Mouse (Mus musculus) intestine, embryonic 16.5 days (tissue): ENCODE measurements around the gene Phldb1. TPM values are rescaled to one million over a fixed set of nuclear protein-coding genes. Genes with fewer than 3 reads are reported as not detected.

Source experiments
- ATAC-seq: fragments of 200-750 bp; cut with Nextera tagmentation; 2 replicates; pipeline ENCODE4 v1.8.0; 2017; ENCODE audit warnings: moderate TSS enrichment, moderate library complexity
- H3K27ac ChIP-seq: fragments of 300-500 bp; sonication (generic); 2 replicates; pipeline ENCODE4 v1.5.1; 2014; ENCODE audit warnings: mild to moderate bottlenecking, low read length
- H3K27me3 ChIP-seq: fragments of 300-500 bp; sonication (generic); replicated peaks from 2 replicates; pipeline ENCODE4 v1.6.1; 2014; ENCODE audit warnings: low read length, control low read depth, mixed read lengths; ENCODE audit not compliant: control insufficient read depth, insufficient read depth
- H3K36me3 ChIP-seq: fragments of 300-500 bp; sonication (generic); 2 replicates; pipeline ENCODE4 v1.6.1; 2014; ENCODE audit warnings: low read length, control low read depth; ENCODE audit not compliant: control insufficient read depth, insufficient read depth
- H3K4me1 ChIP-seq: fragments of 300-500 bp; sonication (generic); 2 replicates; pipeline ENCODE4 v1.6.1; 2014; ENCODE audit warnings: low read length, control low read depth, mixed read lengths; ENCODE audit not compliant: control insufficient read depth, insufficient read depth
- H3K4me2 ChIP-seq: fragments of 300-500 bp; sonication (generic); 2 replicates; pipeline ENCODE4 v1.6.1; 2014; ENCODE audit warnings: low read depth, low read length, control low read depth
- H3K4me3 ChIP-seq: fragments of 300-500 bp; sonication (generic); 2 replicates; pipeline ENCODE4 v1.5.1; 2014; ENCODE audit warnings: mild to moderate bottlenecking, low read length
- H3K9ac ChIP-seq: fragments of 300-500 bp; sonication (generic); 2 replicates; pipeline ENCODE4 v1.6.1; 2014; ENCODE audit warnings: low read depth, low read length
- H3K9me3 ChIP-seq: fragments of 300-500 bp; sonication (generic); 2 replicates; pipeline ENCODE4 v1.6.1; 2016; ENCODE audit warnings: low read length, control low read depth; ENCODE audit not compliant: control insufficient read depth
- WGBS: fragments of 180-500 bp; shearing (Covaris S2); extraction: QIAGEN DNeasy Blood & Tissue Kit; methylation state at CpG from one replicate; pipeline ENCODE4 v1.1.7; 2014; 5-methylcytosine and 5-hydroxymethylcytosine counted together
- polyA plus RNA-seq: library from polyadenylated mRNA; unstranded; fragments of >200 nt; fragmentation: Nextera tagmentation; extraction: Ambion mirVana; gene quantifications from 2 replicates; pipeline ENCODE4 v1.2.1, GENCODE M21; 2015

The Phldb1 gene
- polyA plus RNA-seq, 1 experiment from 2014 or later: 12.9 TPM

- peak overlapping the region; percentile 59 for H3K27ac ChIP-seq
Observed at GRCm38 (mm10) chr9:44732921-44733530, 2.0 kb downstream of the Phldb1 start.

DNA sequence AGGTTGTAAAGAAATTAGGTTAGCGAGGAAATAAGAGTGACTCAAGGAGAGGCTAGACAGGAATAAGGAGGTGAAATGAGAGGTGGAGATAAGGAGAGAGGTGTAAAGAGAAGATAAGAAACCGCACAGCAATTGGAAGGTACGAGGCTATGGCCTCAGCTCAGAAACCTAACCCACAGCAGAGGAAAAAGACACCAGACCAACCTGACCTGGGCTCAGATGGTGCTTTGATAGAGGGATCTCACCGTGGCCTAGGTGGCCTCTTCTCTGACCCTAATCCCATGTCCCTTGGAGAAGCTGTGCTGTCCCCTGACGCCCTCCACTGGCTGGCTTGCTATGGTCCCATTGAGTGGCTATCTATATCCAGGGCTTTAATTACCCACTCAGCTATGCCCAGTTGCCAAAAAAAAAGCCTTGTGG is 2.9 kb downstream of the Phldb1 start:
- no peaks in the 10 kb centered on the region for H3K9me3 ChIP-seq
- H3K27me3 ChIP-seq: peaks cover 10% of the 10 kb centered on the region; the same call in 1 of the 2 replicates
- peaks cover 22% of the 10 kb centered on the region for H3K4me1 ChIP-seq
- no peak overlapping the region for H3K9ac ChIP-seq
- H3K27ac ChIP-seq: no peak overlapping the region
- ATAC-seq: no peak
- no peaks in the 10 kb centered on the region for H3K36me3 ChIP-seq
- 56% methylated on average over 5 of the region's 5 CpGs for WGBS
- no peak overlapping the region for H3K4me3 ChIP-seq
- no peak overlapping the region for H3K4me2 ChIP-seq

More at GRCm38 (mm10) chr9:44732921-44733530, 2.0 kb downstream of the Phldb1 start:
- no peak for ATAC-seq
- peak overlapping the region; percentile 64 for H3K4me3 ChIP-seq
- no peaks in the 10 kb centered on the region for H3K36me3 ChIP-seq
- 0 out of 2 replicates have a peak, but pooled peaks cover 3% of the 10 kb centered on the region for H3K9me3 ChIP-seq
- H3K4me1 ChIP-seq: peaks cover 22% of the 10 kb centered on the region
- H3K9ac ChIP-seq: peak overlapping the region; percentile 73
- peak overlapping the region; percentile 95 for H3K4me2 ChIP-seq
- 70% methylated on average over 12 of the region's 12 CpGs for WGBS
- H3K27me3 ChIP-seq: peaks cover 10% of the 10 kb centered on the region; the same call in 1 of the 2 replicates

GRCm38 (mm10) chr9:44727441-44727840 is 7.6 kb downstream of the Phldb1 start:
- Histone ChIP-seq H3K36me3 (no peaks in the 10 kb centered on the region), H3K27ac (no peak overlapping the region), H3K4me1 (peaks cover 24% of the 10 kb centered on the region), H3K9me3 (no peaks in the 10 kb centered on the region), H3K4me2 (no peak overlapping the region), H3K9ac (no peak overlapping the region; the same call in 1 of the 2 replicates), H3K27me3 (0 out of 2 replicates have a peak, but pooled peaks cover 3% of the 10 kb centered on the region), H3K4me3 (no peak overlapping the region)
- no peak for ATAC-seq
- 69% methylated on average over 5 of the region's 5 CpGs for WGBS

GRCm38 (mm10) chr9:44726431-44727146 is 8.4 kb downstream of the Phldb1 start:
- H3K4me3 ChIP-seq: no peak overlapping the region
- peaks cover 22% of the 10 kb centered on the region for H3K4me1 ChIP-seq
- H3K27ac ChIP-seq: no peak overlapping the region; the same call in 1 of the 2 replicates
- no peak overlapping the region for H3K4me2 ChIP-seq
- no peaks in the 10 kb centered on the region for H3K36me3 ChIP-seq
- no peak overlapping the region for H3K9ac ChIP-seq
- 38% methylated on average over 10 of the region's 10 CpGs for WGBS
- no peaks in the 10 kb centered on the region for H3K9me3 ChIP-seq
- H3K27me3 ChIP-seq: 0 out of 2 replicates have a peak, but pooled peaks cover 3% of the 10 kb centered on the region
- no peak; the same call in 1 of the 2 replicates for ATAC-seq

DNA sequence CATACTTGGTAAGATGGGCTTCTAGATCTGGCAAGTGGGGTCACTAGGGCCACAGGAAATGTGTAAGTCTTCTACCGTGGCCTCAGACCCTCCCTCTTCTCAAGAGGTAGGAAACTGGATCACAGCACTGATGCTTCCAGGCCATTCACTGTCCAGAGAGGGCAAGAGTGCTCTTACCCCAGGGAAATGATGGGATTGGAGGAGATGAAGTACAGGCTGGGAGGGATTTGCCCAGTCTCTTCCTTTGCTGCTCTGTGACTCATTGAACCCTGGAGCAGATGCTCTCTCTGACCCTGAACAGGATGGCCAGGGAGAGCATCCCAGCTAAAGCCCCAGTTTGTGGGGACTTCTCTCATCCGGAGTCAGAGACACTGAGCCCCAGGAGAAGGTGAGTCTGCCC is 10.3 kb downstream of the Phldb1 start:
- Histone ChIP-seq H3K4me3 (no peak overlapping the region), H3K4me1 (peaks cover 33% of the 10 kb centered on the region), H3K4me2 (no peak overlapping the region), H3K9me3 (no peaks in the 10 kb centered on the region), H3K27ac (peak overlapping the region; percentile 61), H3K36me3 (no peaks in the 10 kb centered on the region), H3K27me3 (0 out of 2 replicates have a peak, but pooled peaks cover 3% of the 10 kb centered on the region), H3K9ac (no peak overlapping the region)
- WGBS: 39% methylated on average over 2 of the region's 2 CpGs
- no peak for ATAC-seq

- H3K4me3 ChIP-seq: no peak overlapping the region
- no peaks in the 10 kb centered on the region for H3K36me3 ChIP-seq
- WGBS: 47% methylated on average over 6 of the region's 6 CpGs
- no peak overlapping the region for H3K4me2 ChIP-seq
- H3K4me1 ChIP-seq: peaks cover 33% of the 10 kb centered on the region
- ATAC-seq: no peak; the same call in 1 of the 2 replicates
- H3K9ac ChIP-seq: no peak overlapping the region
- H3K27ac ChIP-seq: peak overlapping the region; percentile 61
- H3K27me3 ChIP-seq: 0 out of 2 replicates have a peak, but pooled peaks cover 3% of the 10 kb centered on the region
- H3K9me3 ChIP-seq: no peaks in the 10 kb centered on the region
Observed at GRCm38 (mm10) chr9:44724223-44724622, 10.8 kb downstream of the Phldb1 start.

DNA sequence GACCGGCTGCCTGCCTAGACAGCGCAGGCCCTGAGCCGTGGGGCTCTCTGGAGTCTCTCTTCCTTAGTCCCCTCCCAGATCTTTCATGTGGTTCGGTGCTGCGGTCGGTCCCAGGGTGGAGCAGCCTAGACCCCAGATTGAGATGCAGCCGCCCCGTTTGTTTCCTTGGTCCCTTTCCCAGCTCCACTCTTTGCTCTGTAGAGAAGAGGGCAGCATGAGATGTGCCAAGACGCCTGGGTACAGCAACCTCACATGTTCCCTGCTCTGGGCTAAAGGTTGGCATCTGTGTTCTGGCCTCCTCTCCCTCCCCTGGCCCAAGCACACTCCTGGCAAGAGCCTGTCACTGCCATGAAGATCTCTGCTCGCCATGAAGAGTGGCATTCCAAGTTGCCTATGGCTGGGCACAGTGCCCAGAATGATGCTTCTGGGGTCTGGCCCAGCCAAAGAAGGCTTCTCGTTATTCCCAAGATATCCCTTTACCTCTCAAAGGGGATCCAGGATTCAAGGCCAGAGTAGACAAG is 11.4 kb downstream of the Phldb1 start:
- Histone ChIP-seq H3K4me3 (no peak overlapping the region), H3K27ac (peak overlapping the region; percentile 61), H3K4me2 (no peak overlapping the region), H3K4me1 (peaks cover 33% of the 10 kb centered on the region), H3K27me3 (no peaks in the 10 kb centered on the region), H3K9me3 (no peaks in the 10 kb centered on the region), H3K9ac (peak overlapping the region; percentile 33; the same call in 1 of the 2 replicates), H3K36me3 (no peaks in the 10 kb centered on the region)
- WGBS: 58% methylated on average over 11 of the region's 11 CpGs
- no peak for ATAC-seq

DNA sequence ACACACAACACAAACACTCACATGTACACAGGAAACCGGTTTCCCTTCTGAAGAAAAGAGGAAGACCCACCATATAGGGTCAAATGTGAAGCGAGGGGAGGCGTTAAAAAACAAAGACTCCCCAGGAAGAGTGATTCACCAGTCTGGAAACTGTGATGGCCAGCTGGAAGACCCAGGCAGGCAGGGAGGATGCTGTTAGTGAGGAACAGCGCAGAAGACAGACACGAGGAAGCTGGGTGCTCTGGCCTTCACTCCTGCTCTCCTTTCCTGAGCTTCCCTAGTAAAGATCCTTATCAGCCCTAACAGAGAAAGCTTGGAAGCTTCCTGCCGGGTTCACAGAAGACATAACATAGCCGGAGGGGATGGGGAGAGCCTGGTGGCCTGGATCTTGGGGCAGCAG is 12.0 kb downstream of the Phldb1 start:
- Histone ChIP-seq H3K4me1 (peaks cover 33% of the 10 kb centered on the region), H3K9ac (peak overlapping the region; percentile 33; the same call in 1 of the 2 replicates), H3K36me3 (no peaks in the 10 kb centered on the region), H3K9me3 (no peaks in the 10 kb centered on the region), H3K27me3 (no peaks in the 10 kb centered on the region), H3K4me2 (no peak overlapping the region), H3K27ac (peak overlapping the region; percentile 61), H3K4me3 (no peak overlapping the region)
- ATAC-seq: no peak
- WGBS: 46% methylated on average over 7 of the region's 7 CpGs

DNA sequence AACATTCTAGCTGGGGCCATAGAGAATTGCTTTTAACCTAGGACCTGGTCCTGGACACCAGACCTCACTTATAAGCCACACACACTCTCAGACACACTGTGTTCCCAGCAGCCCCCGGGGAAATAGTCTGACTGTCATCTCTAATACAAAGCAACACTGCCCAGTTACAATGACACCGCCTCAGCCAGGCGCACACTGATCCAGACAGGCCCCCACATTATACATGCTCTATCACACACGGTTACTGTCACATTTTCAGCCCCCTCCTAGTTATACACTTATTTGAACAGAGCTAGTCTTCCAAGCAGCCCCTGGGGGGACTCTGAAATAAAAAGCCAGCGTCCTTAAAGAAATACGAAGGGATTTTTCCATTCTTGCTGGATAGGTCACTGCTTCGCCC is 12.4 kb downstream of the Phldb1 start:
- Histone ChIP-seq H3K27me3 (no peaks in the 10 kb centered on the region), H3K4me2 (no peak overlapping the region), H3K4me3 (no peak overlapping the region), H3K9ac (no peak overlapping the region), H3K36me3 (no peaks in the 10 kb centered on the region), H3K9me3 (no peaks in the 10 kb centered on the region), H3K4me1 (peaks cover 33% of the 10 kb centered on the region), H3K27ac (no peak overlapping the region; the same call in 1 of the 2 replicates)
- no peak for ATAC-seq
- WGBS: 67% methylated on average over 7 of the region's 7 CpGs
